Mouse (Mus musculus) heart, embryonic 15.5 days (tissue): ENCODE results near the gene Tspan18. TPM values are rescaled to one million over a fixed set of nuclear protein-coding genes. Genes with fewer than 3 reads are reported as not detected.

Source experiments
- ATAC-seq: fragments of 200-750 bp; cut with Nextera tagmentation; replicated peaks from 2 replicates; pipeline ENCODE4 v1.8.0; 2017; ENCODE audit warnings: low read depth, moderate TSS enrichment; ENCODE audit not compliant: insufficient number of reproducible peaks, insufficient read depth, low FRiP score
- H3K27ac ChIP-seq: fragments of 300-500 bp; sonication (generic); 2 replicates; pipeline ENCODE4 v1.5.1; 2015; ENCODE audit warnings: mild to moderate bottlenecking, inconsistent platforms
- H3K27me3 ChIP-seq: fragments of 300-500 bp; sonication (generic); 2 replicates; pipeline ENCODE4 v1.6.1; 2015; ENCODE audit warnings: inconsistent platforms
- H3K36me3 ChIP-seq: fragments of 300-500 bp; sonication (generic); 2 replicates; pipeline ENCODE4 v1.6.1; 2015; ENCODE audit warnings: mild to moderate bottlenecking, inconsistent platforms
- H3K4me1 ChIP-seq: fragments of 300-500 bp; sonication (generic); replicated peaks from 2 replicates; pipeline ENCODE4 v1.6.1; 2015; ENCODE audit warnings: inconsistent platforms
- H3K4me2 ChIP-seq: fragments of 300-500 bp; sonication (generic); 2 replicates; pipeline ENCODE4 v1.6.1; 2015; ENCODE audit warnings: inconsistent platforms, mild to moderate bottlenecking, moderate library complexity
- H3K4me3 ChIP-seq: fragments of 300-500 bp; sonication (generic); 2 replicates; pipeline ENCODE4 v1.5.1; 2015; ENCODE audit warnings: mild to moderate bottlenecking, inconsistent platforms
- H3K9ac ChIP-seq: fragments of 300-500 bp; sonication (generic); 2 replicates; pipeline ENCODE4 v1.6.1; 2015; ENCODE audit warnings: mild to moderate bottlenecking, inconsistent platforms
- H3K9me3 ChIP-seq: fragments of 300-500 bp; sonication (generic); replicated peaks from 2 replicates; pipeline ENCODE4 v1.6.1; 2016; ENCODE audit warnings: inconsistent platforms
- WGBS: fragments of 180-500 bp; shearing (Covaris S2); methylation state at CpG from one replicate; pipeline ENCODE4 v1.1.7; 2015; ENCODE audit warnings: mixed read lengths; 5-methylcytosine and 5-hydroxymethylcytosine counted together
- polyA plus RNA-seq: library from polyadenylated mRNA; unstranded; fragments of >200 nt; fragmentation: Nextera tagmentation; extraction: Ambion mirVana; gene quantifications from 2 replicates; pipeline ENCODE4 v1.2.1, GENCODE M21; 2015

The Tspan18 gene
- polyA plus RNA-seq, 1 experiment from 2014 or later, result 31.7 TPM

DNA sequence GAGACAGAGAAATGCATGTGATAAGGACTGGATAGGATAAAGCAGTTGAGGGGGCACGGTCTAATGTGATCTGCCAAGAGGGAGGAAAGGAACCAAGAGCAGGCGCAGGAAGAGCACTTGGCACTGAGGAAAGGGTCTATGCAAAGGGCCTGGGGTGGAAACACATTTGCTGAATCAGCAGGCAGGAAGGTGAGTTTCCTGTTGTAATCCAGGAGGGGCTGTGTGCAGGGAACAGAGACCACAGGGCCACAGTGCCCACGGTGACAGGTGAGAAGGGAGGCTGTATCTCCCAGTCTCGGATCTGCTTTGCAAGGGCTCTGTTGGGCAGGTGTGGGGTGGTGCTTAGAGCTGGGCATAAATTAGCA, 156.0 kb downstream of the Tspan18 start:
- H3K4me3 ChIP-seq, result no peak overlapping the region
- no peak overlapping the region for H3K4me2 ChIP-seq
- H3K27me3 ChIP-seq, result peaks cover 69% of the 10 kb centered on the region
- no peaks in the 10 kb centered on the region for H3K36me3 ChIP-seq
- peaks cover 14% of the 10 kb centered on the region for H3K4me1 ChIP-seq
- no peak overlapping the region for H3K9ac ChIP-seq
- 64% methylated on average over 4 of the region's 4 CpGs for WGBS
- no peaks in the 10 kb centered on the region for H3K9me3 ChIP-seq
- no peak for ATAC-seq
- no peak overlapping the region for H3K27ac ChIP-seq

DNA sequence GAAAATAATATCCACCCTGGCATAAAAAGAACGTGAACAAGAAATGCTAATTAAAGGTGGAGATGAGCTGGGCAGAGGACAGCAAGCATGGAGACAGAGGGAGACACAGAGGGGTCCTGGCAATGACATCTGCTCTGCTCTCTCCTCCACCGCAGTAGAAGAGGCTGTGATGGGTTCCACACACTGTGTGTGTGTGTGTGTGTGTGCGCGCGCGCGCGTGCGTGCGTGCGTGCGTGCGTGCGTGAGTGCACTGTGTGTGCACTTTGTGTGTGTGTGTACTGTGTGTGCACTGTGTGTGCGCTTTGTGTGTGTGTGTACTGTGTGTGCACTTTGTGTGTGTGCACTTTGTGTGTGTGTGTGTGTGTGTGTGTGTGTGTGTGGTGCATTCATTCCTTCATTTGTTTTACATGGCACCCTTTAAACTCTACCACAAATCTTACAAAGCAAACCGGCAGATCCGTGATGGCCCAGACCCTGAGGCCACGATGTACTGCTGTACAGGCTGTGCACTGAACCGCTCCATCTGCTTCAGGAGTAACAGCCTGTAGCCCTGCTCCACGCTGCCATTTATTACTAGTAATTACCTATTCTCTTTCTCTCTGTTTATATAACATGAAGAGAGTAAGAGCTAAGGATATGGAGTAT, 156.5 kb downstream of the Tspan18 start:
- no peak for ATAC-seq
- no peak overlapping the region for H3K4me2 ChIP-seq
- no peak overlapping the region for H3K4me3 ChIP-seq
- WGBS, result 86% methylated on average over 20 of the region's 20 CpGs
- no peak overlapping the region for H3K9ac ChIP-seq
- no peaks in the 10 kb centered on the region for H3K36me3 ChIP-seq
- H3K27me3 ChIP-seq, result peaks cover 66% of the 10 kb centered on the region
- H3K27ac ChIP-seq, result no peak overlapping the region
- H3K4me1 ChIP-seq, result peaks cover 14% of the 10 kb centered on the region
- no peaks in the 10 kb centered on the region for H3K9me3 ChIP-seq

DNA sequence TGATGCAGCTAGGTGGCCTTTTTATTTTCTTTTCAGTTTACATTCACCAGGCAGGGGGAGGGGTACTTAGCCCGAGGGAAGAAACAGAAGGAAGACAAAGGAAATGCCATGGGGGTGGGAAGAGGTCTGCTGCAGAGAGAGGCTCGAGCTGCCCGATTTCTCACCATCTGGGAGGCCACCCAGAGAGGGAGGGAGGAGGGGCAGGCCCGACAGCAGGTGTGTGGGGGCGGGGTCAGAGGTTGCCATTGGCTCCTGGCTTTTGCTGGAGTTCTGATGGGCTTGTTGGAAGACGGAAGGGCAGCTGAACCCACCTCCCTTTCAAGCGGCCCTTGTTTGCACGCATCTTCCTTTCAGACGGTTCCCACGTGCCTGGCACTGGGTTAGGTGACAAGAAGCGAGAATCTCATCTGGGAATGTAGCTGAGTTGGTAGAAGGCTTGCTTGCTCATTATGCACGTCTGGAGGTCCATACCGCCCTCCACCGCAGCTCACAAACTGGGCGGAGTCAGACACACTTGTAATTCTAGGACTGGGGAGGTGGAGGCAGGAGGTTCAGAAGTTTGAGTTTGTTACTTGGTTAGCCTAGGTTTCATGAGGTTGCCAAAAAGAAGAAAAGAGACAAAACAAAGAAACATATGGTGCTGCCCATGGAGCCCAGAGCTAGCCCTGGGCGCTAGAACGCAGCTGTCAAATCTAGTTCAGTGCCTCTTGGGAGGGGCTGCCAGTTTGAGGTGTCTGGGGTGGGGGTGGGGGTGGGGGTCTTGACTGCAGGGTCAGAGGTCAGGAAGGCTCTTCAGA, 157.2 kb downstream of the Tspan18 start:
- Histone ChIP-seq H3K27me3 (peaks cover 62% of the 10 kb centered on the region), H3K36me3 (no peaks in the 10 kb centered on the region), H3K4me3 (no peak overlapping the region), H3K9ac (no peak overlapping the region), H3K4me1 (peaks cover 14% of the 10 kb centered on the region), H3K9me3 (no peaks in the 10 kb centered on the region), H3K27ac (peak overlapping the region; percentile 21; the same call in 1 of the 2 replicates), H3K4me2 (no peak overlapping the region)
- 8% methylated on average over 17 of the region's 17 CpGs for WGBS
- no peak; the same call in 1 of the 2 replicates for ATAC-seq

DNA sequence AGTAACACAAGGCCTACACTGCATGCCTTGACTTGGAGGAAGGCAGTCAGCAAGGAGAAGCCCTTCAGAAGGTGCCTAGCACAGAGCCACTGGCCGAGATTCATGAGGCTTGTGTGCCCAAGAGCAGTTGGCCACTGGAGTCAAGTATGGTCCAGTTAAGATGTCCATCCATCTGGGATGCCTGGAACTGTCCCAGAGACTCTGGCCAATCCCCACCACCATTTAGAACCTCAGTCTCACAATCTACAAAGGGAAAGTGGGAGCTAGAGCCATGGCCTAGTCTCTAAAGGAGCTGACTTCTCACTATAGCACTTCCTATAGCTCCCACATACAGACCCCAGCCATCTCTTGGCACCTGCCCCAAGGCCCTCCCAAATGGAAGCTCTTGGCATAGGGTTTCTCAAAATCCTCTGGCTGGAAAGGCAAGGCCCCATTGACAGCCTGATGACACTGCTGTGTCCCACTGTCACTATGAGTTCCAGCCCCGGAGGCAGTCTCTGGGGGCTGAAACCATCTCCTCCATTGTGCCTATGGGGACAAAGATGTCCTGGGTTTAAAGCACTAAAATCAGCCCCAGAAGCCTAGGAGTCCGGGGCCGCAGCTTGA, 158.0 kb downstream of the Tspan18 start:
- no peak for ATAC-seq
- H3K4me2 ChIP-seq, result no peak overlapping the region
- H3K9me3 ChIP-seq, result no peaks in the 10 kb centered on the region
- H3K9ac ChIP-seq, result no peak overlapping the region
- H3K4me3 ChIP-seq, result no peak overlapping the region
- H3K4me1 ChIP-seq, result peaks cover 14% of the 10 kb centered on the region
- H3K36me3 ChIP-seq, result no peaks in the 10 kb centered on the region
- 43% methylated on average over 4 of the region's 4 CpGs for WGBS
- H3K27me3 ChIP-seq, result peaks cover 61% of the 10 kb centered on the region
- H3K27ac ChIP-seq, result peak overlapping the region; percentile 21; the same call in 1 of the 2 replicates

DNA sequence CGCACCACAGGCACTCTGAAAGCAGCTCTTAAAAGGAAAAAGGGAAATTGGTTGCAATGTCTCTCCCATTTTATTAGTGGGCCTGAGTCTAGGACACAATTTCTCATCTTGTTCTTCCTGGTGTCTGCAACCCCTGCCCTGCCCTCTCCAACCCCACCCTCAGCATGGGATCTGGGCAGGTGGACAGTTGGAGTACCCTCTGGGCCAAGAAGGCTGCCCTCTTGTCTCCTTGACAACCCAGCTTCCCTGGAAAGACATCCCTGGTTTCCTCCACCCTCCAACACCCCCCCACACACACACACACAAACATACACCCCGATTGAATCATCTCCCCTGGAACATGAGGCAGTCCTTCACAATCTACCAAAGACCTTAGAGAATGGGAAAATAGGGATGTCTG, 158.6 kb downstream of the Tspan18 start:
- H3K36me3 ChIP-seq, result no peaks in the 10 kb centered on the region
- H3K4me3 ChIP-seq, result no peak overlapping the region
- no peaks in the 10 kb centered on the region for H3K9me3 ChIP-seq
- H3K27me3 ChIP-seq, result peaks cover 63% of the 10 kb centered on the region
- no peak overlapping the region for H3K27ac ChIP-seq
- H3K9ac ChIP-seq, result no peak overlapping the region
- no peak overlapping the region for H3K4me2 ChIP-seq
- no peak for ATAC-seq
- 63% methylated on average over 2 of the region's 2 CpGs for WGBS
- peaks cover 17% of the 10 kb centered on the region for H3K4me1 ChIP-seq

DNA sequence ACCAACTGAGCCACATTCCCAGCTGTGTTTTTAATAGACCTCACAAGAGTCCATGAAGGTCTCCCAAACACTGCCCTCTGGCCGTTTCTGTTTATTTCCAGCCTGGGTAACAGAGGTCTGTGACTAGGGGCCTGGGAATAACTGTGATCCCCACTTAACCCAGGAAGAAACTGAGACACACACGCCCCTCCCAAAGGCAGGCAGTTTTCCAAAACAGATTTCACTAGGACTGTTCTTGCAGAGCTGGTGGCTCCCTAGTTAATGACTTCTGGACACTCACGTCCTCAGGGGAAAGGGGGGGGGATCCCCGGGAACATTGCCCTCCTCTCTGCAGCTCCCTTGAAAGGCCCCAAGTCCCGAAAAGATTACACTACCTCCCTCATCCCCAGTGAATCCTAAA, 159.0 kb downstream of the Tspan18 start:
- H3K27ac ChIP-seq, result no peak overlapping the region
- 0 out of 2 replicates have a peak, but pooled peaks have one; percentile 23 for ATAC-seq

DNA sequence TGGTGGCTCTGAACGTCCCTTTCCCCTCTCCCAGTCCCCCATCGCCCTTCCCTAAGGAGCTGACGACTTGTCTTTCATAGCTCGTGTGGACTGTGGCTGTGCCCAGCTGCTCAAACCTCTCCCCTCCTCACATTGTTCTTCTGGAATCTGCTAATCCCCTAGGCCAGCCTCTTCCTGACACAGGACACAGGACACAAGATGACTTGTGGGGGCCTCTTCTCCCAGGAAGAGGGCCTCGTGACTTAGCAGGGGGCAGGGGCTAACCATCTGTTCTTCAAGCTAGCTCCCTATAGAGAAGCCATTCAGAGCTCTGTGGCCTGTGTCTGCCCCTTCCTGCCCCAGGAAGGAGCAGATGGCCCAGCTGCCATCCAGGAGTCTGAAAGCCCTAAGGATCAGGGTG, 160.1 kb downstream of the Tspan18 start:
- Histone ChIP-seq H3K9ac (no peak overlapping the region), H3K4me2 (no peak overlapping the region), H3K9me3 (no peaks in the 10 kb centered on the region), H3K36me3 (no peaks in the 10 kb centered on the region), H3K4me3 (no peak overlapping the region), H3K27me3 (peaks cover 55% of the 10 kb centered on the region), H3K4me1 (peaks cover 12% of the 10 kb centered on the region; the same call in 1 of the 2 replicates), H3K27ac (no peak overlapping the region)
- WGBS, result 32% methylated on average over 5 of the region's 5 CpGs
- no peak for ATAC-seq

More for the DNA sequence above, 159.0 kb downstream of the Tspan18 start:
- 45% methylated on average over 5 of the region's 5 CpGs for WGBS
- H3K9ac ChIP-seq, result no peak overlapping the region
- no peaks in the 10 kb centered on the region for H3K9me3 ChIP-seq
- H3K4me3 ChIP-seq, result no peak overlapping the region
- no peaks in the 10 kb centered on the region for H3K36me3 ChIP-seq
- H3K27me3 ChIP-seq, result peaks cover 63% of the 10 kb centered on the region
- peaks cover 16% of the 10 kb centered on the region for H3K4me1 ChIP-seq
- no peak overlapping the region for H3K4me2 ChIP-seq

DNA sequence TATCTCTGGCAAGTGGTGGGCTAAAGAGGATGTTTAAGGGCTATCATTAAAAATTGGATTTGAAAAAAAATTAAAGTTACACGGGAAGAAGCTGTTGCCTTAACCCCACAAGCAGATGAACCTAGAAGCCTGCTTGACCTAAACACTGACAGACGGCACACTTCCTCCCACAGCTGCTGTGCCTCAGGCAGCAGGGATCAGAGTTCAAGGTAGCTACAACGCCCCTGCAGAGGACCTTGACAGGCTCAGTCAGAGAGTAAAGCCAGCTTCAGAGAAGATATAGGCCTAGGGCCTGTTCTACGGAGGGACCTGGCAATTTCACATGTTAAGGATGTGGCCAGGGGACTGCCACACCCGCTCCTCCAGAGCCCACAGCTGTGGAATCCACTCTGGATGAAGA, 161.8 kb downstream of the Tspan18 start:
- Histone ChIP-seq H3K9me3 (no peaks in the 10 kb centered on the region), H3K27me3 (peaks cover 39% of the 10 kb centered on the region), H3K4me3 (no peak overlapping the region), H3K36me3 (no peaks in the 10 kb centered on the region), H3K4me1 (peaks cover 12% of the 10 kb centered on the region; the same call in 1 of the 2 replicates), H3K27ac (no peak overlapping the region), H3K9ac (no peak overlapping the region), H3K4me2 (no peak overlapping the region)
- ATAC-seq, result no peak
- WGBS, result 55% methylated on average over 5 of the region's 5 CpGs

DNA sequence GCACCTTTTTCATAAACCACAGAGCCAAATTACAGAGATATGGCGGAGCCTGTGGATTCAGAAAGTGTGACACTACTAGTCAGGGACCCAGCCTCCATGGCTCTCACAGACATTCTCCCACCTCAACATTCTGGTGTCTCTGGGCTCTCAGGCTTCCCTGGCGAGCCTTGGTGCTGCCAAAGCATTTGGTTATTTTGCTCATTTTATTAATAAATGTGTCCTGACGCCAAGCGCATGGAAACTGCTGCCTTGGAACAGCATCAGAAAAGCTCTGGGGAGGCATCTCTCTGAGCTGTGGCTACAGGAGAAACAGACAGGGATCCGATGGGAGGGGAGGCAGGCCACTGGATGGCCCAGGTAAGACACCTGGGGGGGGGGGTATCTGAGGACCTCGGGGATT, 162.4 kb downstream of the Tspan18 start:
- no peaks in the 10 kb centered on the region for H3K9me3 ChIP-seq
- H3K4me3 ChIP-seq, result no peak overlapping the region
- H3K36me3 ChIP-seq, result no peaks in the 10 kb centered on the region
- no peak overlapping the region for H3K4me2 ChIP-seq
- no peak for ATAC-seq
- H3K27me3 ChIP-seq, result peaks cover 34% of the 10 kb centered on the region
- no peak overlapping the region for H3K9ac ChIP-seq
- H3K27ac ChIP-seq, result no peak overlapping the region
- 76% methylated on average over 6 of the region's 6 CpGs for WGBS
- H3K4me1 ChIP-seq, result peaks cover 11% of the 10 kb centered on the region; the same call in 1 of the 2 replicates

DNA sequence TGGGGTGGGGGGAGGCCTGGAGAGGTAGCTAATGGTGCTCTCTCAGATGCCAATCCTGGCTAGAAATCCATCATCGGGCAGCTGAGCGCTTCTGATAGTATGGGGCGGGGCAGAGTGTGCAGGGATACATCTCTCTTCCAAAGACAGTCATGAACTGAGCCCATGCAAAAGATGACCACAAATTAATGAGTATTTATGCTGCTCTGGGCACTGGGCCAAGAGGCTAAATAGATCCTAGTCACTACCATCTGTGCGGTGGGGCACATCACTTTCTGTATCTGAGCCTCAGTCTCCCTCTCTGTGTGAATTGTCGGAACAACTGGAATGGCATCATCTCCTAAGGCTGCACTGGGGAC, 163.5 kb downstream of the Tspan18 start:
- no peaks in the 10 kb centered on the region for H3K36me3 ChIP-seq
- no peaks in the 10 kb centered on the region for H3K9me3 ChIP-seq
- 58% methylated on average over 5 of the region's 5 CpGs for WGBS
- no peak overlapping the region for H3K4me3 ChIP-seq
- no peak overlapping the region for H3K9ac ChIP-seq
- H3K27ac ChIP-seq, result no peak overlapping the region
- ATAC-seq, result no peak
- H3K4me2 ChIP-seq, result no peak overlapping the region
- H3K27me3 ChIP-seq, result peaks cover 23% of the 10 kb centered on the region
- H3K4me1 ChIP-seq, result peaks cover 19% of the 10 kb centered on the region

DNA sequence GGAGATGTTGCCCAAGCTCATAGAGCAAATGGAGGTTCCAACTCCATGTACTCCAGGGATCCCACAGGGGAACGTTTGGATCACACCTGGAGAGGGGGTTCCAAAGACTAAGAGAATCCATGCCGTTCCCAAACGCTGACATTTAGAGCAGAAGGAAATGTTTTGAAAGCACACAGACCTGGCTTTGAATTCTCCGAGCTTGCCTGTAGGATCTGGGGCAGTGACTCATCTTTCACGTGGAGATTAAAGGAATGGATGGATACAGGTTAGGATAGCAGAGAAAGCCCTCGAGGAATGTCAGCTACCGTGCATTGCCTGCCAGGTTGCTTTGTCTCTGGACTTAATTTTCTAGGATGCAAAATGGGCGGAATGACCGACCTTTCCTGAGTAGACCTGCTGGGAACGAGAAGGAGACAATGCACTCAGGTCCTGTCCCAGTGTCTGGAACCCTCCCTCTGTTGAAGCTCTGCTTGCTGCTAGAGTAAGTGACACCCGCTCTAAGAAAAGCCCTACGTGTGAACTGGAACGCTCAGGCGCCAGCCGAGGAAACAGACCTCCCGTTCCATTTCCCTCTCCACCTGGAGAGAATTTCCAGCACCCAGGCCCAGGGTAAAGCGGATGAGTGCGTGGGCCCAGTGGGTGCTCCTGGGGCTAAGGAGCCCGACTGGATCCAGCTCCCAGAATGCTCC, 164.0 kb downstream of the Tspan18 start:
- 54% methylated on average over 19 of the region's 19 CpGs for WGBS
- H3K9me3 ChIP-seq, result no peaks in the 10 kb centered on the region
- H3K9ac ChIP-seq, result no peak overlapping the region
- H3K27me3 ChIP-seq, result peaks cover 23% of the 10 kb centered on the region
- no peaks in the 10 kb centered on the region for H3K36me3 ChIP-seq
- no peak overlapping the region for H3K27ac ChIP-seq
- ATAC-seq, result no peak
- H3K4me2 ChIP-seq, result no peak overlapping the region
- H3K4me1 ChIP-seq, result peaks cover 19% of the 10 kb centered on the region
- H3K4me3 ChIP-seq, result no peak overlapping the region
